Mouse (Mus musculus) liver, embryonic 15.5 days (tissue): ENCODE data around the gene Dapk2. TPM values are rescaled to one million over a fixed set of nuclear protein-coding genes. Genes with fewer than 3 reads are reported as not detected.
A peak's percentile ranks its signal among the peaks of the same experiment; 100 is the strongest.

Experiments used
- ATAC-seq: fragments of 200-750 bp; cut with Nextera tagmentation; 2 replicates; pipeline ENCODE4 v1.8.0; 2017; ENCODE audit warnings: moderate number of reproducible peaks, mild to moderate bottlenecking, moderate library complexity; ENCODE audit not compliant: insufficient read depth
- H3K27ac ChIP-seq: fragments of 300-500 bp; sonication (generic); replicated peaks from 2 replicates; pipeline ENCODE4 v1.5.1; 2015; ENCODE audit warnings: mild to moderate bottlenecking, inconsistent platforms
- H3K27me3 ChIP-seq: fragments of 300-500 bp; sonication (generic); 2 replicates; pipeline ENCODE4 v1.6.1; 2015; ENCODE audit warnings: mild to moderate bottlenecking, inconsistent platforms
- H3K36me3 ChIP-seq: fragments of 300-500 bp; sonication (generic); replicated peaks from 2 replicates; pipeline ENCODE4 v1.6.1; 2015; ENCODE audit warnings: moderate library complexity, mild to moderate bottlenecking, inconsistent platforms
- H3K4me1 ChIP-seq: fragments of 300-500 bp; sonication (generic); replicated peaks from 2 replicates; pipeline ENCODE4 v1.6.1; 2015; ENCODE audit warnings: inconsistent platforms
- H3K4me2 ChIP-seq: fragments of 300-500 bp; sonication (generic); 2 replicates; pipeline ENCODE4 v1.6.1; 2015; ENCODE audit warnings: moderate library complexity, mild to moderate bottlenecking, inconsistent platforms
- H3K4me3 ChIP-seq: fragments of 300-500 bp; sonication (generic); replicated peaks from 2 replicates; pipeline ENCODE4 v1.5.1; 2015; ENCODE audit warnings: mild to moderate bottlenecking, inconsistent platforms
- H3K9ac ChIP-seq: fragments of 300-500 bp; sonication (generic); 2 replicates; pipeline ENCODE4 v1.6.1; 2015; ENCODE audit warnings: moderate library complexity, mild to moderate bottlenecking, inconsistent platforms
- H3K9me3 ChIP-seq: fragments of 300-500 bp; sonication (generic); replicated peaks from 2 replicates; pipeline ENCODE4 v1.6.1; 2016; ENCODE audit warnings: inconsistent platforms
- WGBS: fragments of 180-500 bp; shearing (Covaris S2); methylation state at CpG from one replicate; pipeline ENCODE4 v1.1.7; 2015; ENCODE audit warnings: mixed read lengths; ENCODE audit not compliant: insufficient replicate concordance; 5-methylcytosine and 5-hydroxymethylcytosine counted together
- polyA plus RNA-seq: library from polyadenylated mRNA; unstranded; fragments of >200 nt; fragmentation: Nextera tagmentation; extraction: Ambion mirVana; gene quantifications from 2 replicates; pipeline ENCODE4 v1.2.1, GENCODE M21; 2015

Gene Dapk2
- polyA plus RNA-seq, 1 experiment from 2014 or later, result 33.9 TPM

GRCm38 (mm10) chr9:66144248-66144647, 13.8 kb upstream of the Dapk2 start:
- Histone ChIP-seq H3K9ac (no peak overlapping the region), H3K27ac (no peak overlapping the region), H3K9me3 (no peaks in the 10 kb centered on the region), H3K4me1 (peaks cover 7% of the 10 kb centered on the region; the same call in 1 of the 2 replicates), H3K36me3 (peaks cover 18% of the 10 kb centered on the region), H3K4me2 (no peak overlapping the region), H3K4me3 (no peak overlapping the region), H3K27me3 (peaks cover 4% of the 10 kb centered on the region; the same call in 1 of the 2 replicates)
- ATAC-seq, result no peak; the same call in 1 of the 2 replicates
- WGBS, result 6% methylated on average over 6 of the region's 6 CpGs

DNA sequence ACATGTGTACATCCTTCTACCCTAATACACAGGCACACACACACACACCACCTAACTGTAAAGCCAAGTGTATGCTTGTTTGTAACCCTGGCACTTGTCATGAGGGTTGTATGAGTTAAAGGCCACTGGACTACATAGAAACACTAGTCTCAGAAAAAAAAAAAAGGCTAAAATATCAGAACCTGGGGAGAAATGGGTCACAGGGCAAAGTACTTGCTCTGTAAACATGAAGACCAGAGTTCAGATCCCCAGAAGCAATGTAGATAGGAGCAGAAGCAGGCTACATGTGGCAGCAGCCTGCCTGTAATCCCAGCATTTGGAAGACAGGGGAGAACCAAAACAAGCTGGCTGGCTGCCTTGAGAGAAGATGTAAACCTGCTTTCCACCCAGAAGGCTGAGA, 11.9 kb upstream of the Dapk2 start:
- Histone ChIP-seq H3K4me3 (no peak overlapping the region), H3K36me3 (no peaks in the 10 kb centered on the region; the same call in 1 of the 2 replicates), H3K4me2 (no peak overlapping the region), H3K27ac (no peak overlapping the region), H3K4me1 (peaks cover 7% of the 10 kb centered on the region; the same call in 1 of the 2 replicates), H3K9ac (no peak overlapping the region), H3K27me3 (peaks cover 7% of the 10 kb centered on the region; the same call in 1 of the 2 replicates), H3K9me3 (no peaks in the 10 kb centered on the region)
- no peak for ATAC-seq

GRCm38 (mm10) chr9:66152011-66152410, 6.0 kb upstream of the Dapk2 start:
- Histone ChIP-seq H3K27ac (no peak overlapping the region), H3K4me2 (no peak overlapping the region), H3K4me1 (peaks cover 7% of the 10 kb centered on the region; the same call in 1 of the 2 replicates), H3K9me3 (no peaks in the 10 kb centered on the region), H3K9ac (no peak overlapping the region), H3K27me3 (peaks cover 31% of the 10 kb centered on the region), H3K36me3 (no peaks in the 10 kb centered on the region), H3K4me3 (no peak overlapping the region)
- 61% methylated on average over 9 of the region's 9 CpGs for WGBS
- ATAC-seq, result no peak

DNA sequence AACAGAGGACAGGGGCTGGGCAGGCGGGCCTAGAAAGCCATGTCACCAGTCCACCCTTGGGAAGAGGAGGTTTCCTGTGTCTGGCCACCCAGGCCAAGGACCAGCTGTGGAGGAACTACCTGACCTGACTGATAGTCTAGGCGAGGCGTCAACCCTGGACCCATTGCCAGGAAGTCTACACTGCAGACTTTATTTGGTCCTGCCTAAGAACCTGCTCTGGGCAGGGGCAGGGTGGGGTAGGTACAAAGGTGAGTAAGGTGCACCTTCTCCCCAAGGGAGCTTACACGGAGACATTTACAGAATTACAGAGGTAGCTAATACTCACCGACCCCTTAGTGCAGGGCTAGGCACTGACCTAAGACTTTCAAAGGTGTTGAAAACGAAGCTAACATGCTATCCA, 4.4 kb upstream of the Dapk2 start:
- H3K4me3 ChIP-seq, result no peak overlapping the region
- no peak overlapping the region for H3K9ac ChIP-seq
- H3K4me1 ChIP-seq, result peaks cover 21% of the 10 kb centered on the region
- no peak overlapping the region for H3K27ac ChIP-seq
- ATAC-seq, result no peak
- no peaks in the 10 kb centered on the region for H3K36me3 ChIP-seq
- no peaks in the 10 kb centered on the region for H3K9me3 ChIP-seq
- no peak overlapping the region for H3K4me2 ChIP-seq
- 63% methylated on average over 6 of the region's 6 CpGs for WGBS
- H3K27me3 ChIP-seq, result peaks cover 35% of the 10 kb centered on the region

DNA sequence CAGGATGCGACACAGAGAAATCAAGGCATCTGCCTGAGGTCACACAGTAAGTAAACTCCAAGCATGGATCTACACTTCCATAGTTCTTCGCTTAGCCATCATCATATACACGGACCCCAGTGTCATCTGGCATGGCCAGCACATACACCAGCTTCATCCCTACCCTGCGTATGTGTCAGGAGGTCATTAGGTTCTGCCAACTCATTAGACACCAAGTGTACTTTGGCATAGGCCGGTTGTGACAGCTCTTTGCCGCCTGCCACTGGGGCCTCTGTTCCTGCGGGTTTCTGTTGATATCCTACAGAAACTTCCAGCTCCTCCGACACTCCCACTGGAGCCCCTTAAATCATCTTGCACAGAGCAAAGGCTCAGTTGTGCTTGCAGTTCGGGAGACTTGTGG, 4.0 kb upstream of the Dapk2 start:
- Histone ChIP-seq H3K9ac (no peak overlapping the region), H3K36me3 (no peaks in the 10 kb centered on the region), H3K4me3 (no peak overlapping the region), H3K27me3 (peaks cover 35% of the 10 kb centered on the region), H3K4me1 (peaks cover 25% of the 10 kb centered on the region), H3K9me3 (no peaks in the 10 kb centered on the region), H3K27ac (no peak overlapping the region), H3K4me2 (no peak overlapping the region)
- no peak for ATAC-seq
- WGBS, result 79% methylated on average over 9 of the region's 9 CpGs

DNA sequence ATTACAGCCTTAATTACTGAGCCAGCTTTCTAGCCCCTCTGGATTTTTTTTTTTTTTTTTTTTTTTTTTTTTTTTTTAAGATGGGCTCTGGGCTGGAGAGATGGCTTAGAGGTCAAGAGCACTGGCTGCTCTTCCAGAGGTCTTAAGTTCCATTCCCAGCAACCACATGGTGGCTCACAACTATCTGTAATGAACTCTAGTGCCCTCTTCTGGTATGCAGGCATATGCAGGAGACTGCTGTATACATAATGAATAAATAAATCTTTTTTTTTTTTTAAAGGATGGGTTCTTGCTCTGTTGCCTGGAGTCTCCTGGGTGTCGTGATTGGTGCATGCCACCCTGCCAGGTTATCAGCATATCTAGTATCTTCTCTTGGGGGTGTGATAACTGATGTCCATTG, 2.5 kb upstream of the Dapk2 start:
- peaks cover 40% of the 10 kb centered on the region for H3K4me1 ChIP-seq
- H3K27ac ChIP-seq, result no peak overlapping the region
- no peak overlapping the region for H3K4me2 ChIP-seq
- H3K9me3 ChIP-seq, result no peaks in the 10 kb centered on the region
- 0 out of 2 replicates have a peak, but pooled peaks cover 3% of the 10 kb centered on the region for H3K36me3 ChIP-seq
- no peak overlapping the region for H3K9ac ChIP-seq
- WGBS, result 47% methylated on average over 1 of the region's 1 CpGs
- ATAC-seq, result no peak
- H3K27me3 ChIP-seq, result peaks cover 32% of the 10 kb centered on the region
- H3K4me3 ChIP-seq, result no peak overlapping the region

DNA sequence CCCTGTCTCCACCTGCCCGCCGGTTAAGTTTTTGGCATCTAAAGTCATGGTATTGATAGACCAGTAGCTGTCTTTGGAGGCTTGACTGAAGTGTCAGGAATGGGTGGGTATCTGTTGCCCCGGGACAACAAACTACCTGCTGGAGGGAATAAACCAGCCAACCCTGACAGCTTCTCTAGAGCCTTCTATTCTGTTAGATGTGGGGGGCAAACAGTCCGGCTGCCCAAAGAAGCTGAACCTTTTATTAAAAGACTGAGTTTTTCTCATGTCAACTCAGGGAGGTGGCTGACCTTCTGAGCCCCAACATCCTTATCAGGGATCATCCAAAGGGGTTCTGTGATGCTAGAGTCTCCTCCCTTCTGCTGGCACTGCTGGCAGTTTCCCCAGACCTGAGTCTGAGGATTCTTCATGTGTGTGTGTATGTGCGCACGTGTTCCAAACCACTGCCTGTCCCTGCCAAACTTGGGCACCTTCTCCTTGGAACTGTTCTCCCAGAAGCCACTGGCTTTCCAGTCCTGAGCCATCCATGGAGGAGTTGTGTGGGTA, 935 bp downstream of the Dapk2 start:
- Histone ChIP-seq H3K27ac (peak overlapping the region; percentile 86), H3K36me3 (0 out of 2 replicates have a peak, but pooled peaks cover 3% of the 10 kb centered on the region), H3K4me2 (peak overlapping the region; percentile 84), H3K27me3 (peaks cover 13% of the 10 kb centered on the region; the same call in 1 of the 2 replicates), H3K4me1 (peaks cover 58% of the 10 kb centered on the region), H3K4me3 (peak overlapping the region; percentile 72), H3K9ac (peak overlapping the region; percentile 76), H3K9me3 (no peaks in the 10 kb centered on the region)
- peak; percentile 60 for ATAC-seq
- 61% methylated on average over 6 of the region's 6 CpGs for WGBS

- H3K4me3 ChIP-seq, result peak overlapping the region; percentile 72; the same call in 1 of the 2 replicates
- H3K9ac ChIP-seq, result no peak overlapping the region
- no peak overlapping the region for H3K27ac ChIP-seq
- peak overlapping the region; percentile 84 for H3K4me2 ChIP-seq
- H3K27me3 ChIP-seq, result peaks cover 13% of the 10 kb centered on the region; the same call in 1 of the 2 replicates
- H3K9me3 ChIP-seq, result no peaks in the 10 kb centered on the region
- ATAC-seq, result no peak
- H3K36me3 ChIP-seq, result peaks cover 9% of the 10 kb centered on the region
- 91% methylated on average over 2 of the region's 2 CpGs for WGBS
- H3K4me1 ChIP-seq, result peaks cover 60% of the 10 kb centered on the region
Observed at GRCm38 (mm10) chr9:66160155-66160554, 2.1 kb downstream of the Dapk2 start.

- WGBS, result 71% methylated on average over 9 of the region's 9 CpGs
- no peaks in the 10 kb centered on the region for H3K27me3 ChIP-seq
- peaks cover 72% of the 10 kb centered on the region for H3K4me1 ChIP-seq
- H3K4me3 ChIP-seq, result no peak overlapping the region
- no peak overlapping the region for H3K27ac ChIP-seq
- no peak overlapping the region for H3K9ac ChIP-seq
- H3K9me3 ChIP-seq, result no peaks in the 10 kb centered on the region
- H3K36me3 ChIP-seq, result peaks cover 34% of the 10 kb centered on the region
- H3K4me2 ChIP-seq, result no peak overlapping the region
- ATAC-seq, result no peak
Observed at GRCm38 (mm10) chr9:66162995-66163394, 5.0 kb downstream of the Dapk2 start.

GRCm38 (mm10) chr9:66167222-66167621, 9.2 kb downstream of the Dapk2 start:
- no peak for ATAC-seq
- no peak overlapping the region for H3K4me3 ChIP-seq
- H3K36me3 ChIP-seq, result peaks cover 56% of the 10 kb centered on the region
- no peaks in the 10 kb centered on the region for H3K27me3 ChIP-seq
- H3K27ac ChIP-seq, result no peak overlapping the region
- H3K9ac ChIP-seq, result no peak overlapping the region
- WGBS, result 82% methylated on average over 5 of the region's 5 CpGs
- H3K9me3 ChIP-seq, result no peaks in the 10 kb centered on the region
- H3K4me1 ChIP-seq, result peaks cover 66% of the 10 kb centered on the region
- no peak overlapping the region for H3K4me2 ChIP-seq

- no peaks in the 10 kb centered on the region for H3K9me3 ChIP-seq
- H3K27ac ChIP-seq, result peak overlapping the region; percentile 57
- peaks cover 64% of the 10 kb centered on the region for H3K4me1 ChIP-seq
- H3K4me3 ChIP-seq, result no peak overlapping the region
- peaks cover 57% of the 10 kb centered on the region for H3K36me3 ChIP-seq
- 9% methylated on average over 1 of the region's 1 CpGs for WGBS
- H3K9ac ChIP-seq, result no peak overlapping the region
- ATAC-seq, result peak; percentile 65
- no peaks in the 10 kb centered on the region for H3K27me3 ChIP-seq
- no peak overlapping the region for H3K4me2 ChIP-seq
Observed at GRCm38 (mm10) chr9:66168233-66168632, 10.2 kb downstream of the Dapk2 start.

DNA sequence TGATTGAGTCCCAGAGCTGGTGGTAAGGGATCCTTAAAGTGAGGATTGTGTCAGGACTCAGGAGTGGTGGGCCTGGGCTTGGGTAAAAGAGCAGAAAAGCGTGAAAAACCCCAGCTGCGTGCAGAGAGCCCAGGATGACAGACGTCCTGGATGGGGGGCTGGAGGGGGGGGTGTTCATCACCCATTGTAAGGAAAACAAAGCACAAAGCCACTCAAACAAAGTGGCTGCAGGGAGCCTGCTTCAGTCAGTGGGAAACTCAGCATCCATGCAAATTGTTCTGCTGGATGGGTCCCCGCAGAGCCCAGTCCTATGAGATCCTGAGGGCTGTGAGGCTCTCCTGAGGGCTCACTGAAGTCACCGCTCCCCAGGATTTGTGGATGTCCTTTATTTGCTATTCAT, 12.5 kb downstream of the Dapk2 start:
- Histone ChIP-seq H3K27ac (no peak overlapping the region), H3K4me3 (no peak overlapping the region), H3K27me3 (no peaks in the 10 kb centered on the region), H3K4me1 (peaks cover 77% of the 10 kb centered on the region), H3K36me3 (peaks cover 50% of the 10 kb centered on the region), H3K9me3 (no peaks in the 10 kb centered on the region), H3K9ac (no peak overlapping the region), H3K4me2 (no peak overlapping the region)
- ATAC-seq, result no peak
- WGBS, result 76% methylated on average over 5 of the region's 5 CpGs
